Mouse (Mus musculus): Measurements from ENCODE around the gene Rpl9. TPM values are rescaled to one million over a fixed set of nuclear protein-coding genes. Genes with fewer than 3 reads are reported as not detected.

Rpl9 gene
- polyA plus RNA-seq (2012; ENCODE audit: insufficient read depth, insufficient read length, low replicate concordance, missing spikeins): not detected in 2 replicates

DNA sequence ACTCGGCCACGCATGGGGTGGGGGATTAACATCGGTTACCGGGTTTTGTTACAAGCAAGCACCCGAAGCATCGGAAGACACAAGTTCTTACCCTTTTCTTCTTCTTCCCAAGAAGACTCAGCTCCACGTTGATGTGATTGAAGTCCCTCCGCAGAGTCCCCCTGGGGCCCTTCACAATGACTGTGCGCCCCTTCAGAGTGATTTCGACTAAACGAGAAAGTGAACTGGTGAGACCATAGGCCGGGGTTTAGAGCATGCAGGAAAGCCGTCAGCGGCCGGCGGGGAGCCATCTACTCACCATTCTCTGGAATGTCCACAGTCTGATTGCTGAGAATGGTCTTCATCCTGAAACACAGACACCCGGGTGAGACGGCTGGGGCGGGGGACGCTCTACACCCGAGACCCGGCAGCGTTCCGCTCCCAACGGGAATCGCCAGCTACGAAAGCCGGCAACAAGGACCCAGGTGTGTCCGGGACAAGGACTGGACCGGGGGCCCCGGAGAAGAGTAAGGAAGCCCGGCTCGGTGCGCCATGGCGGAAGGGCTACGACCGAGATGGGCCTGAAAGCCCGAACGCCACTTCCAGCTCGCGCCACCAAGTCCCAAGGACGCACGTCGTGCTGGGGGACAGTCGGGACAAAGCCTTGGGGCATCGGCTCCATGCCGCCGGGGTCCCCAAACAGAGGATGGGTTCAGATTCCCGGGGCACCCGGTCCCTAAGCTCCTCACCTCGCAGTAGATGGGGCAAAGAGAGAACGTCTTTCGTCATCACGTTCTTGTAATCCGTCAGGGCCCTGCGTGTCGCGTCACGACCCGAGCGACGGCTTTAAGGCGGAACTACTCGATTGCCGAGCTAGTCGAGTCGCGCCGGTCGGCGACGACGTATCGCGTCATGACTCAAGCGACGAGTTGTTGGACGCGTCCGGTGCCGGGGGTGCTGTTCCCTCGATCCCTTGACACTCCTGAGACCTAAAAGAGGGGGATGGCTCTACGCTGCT lies at the start of gene Rpl9, which contains the start of gene Lias:
Gene Rpl9 (minus strand): TSS at position 797 of the 997 bp plus-strand sequence.
Gene Lias (plus strand): TSS at position 850 of the 997 bp plus-strand sequence.
- H3K4me1 ChIP-seq (ENCODE audit: control insufficient read depth, insufficient read depth, low read length): peaks cover 8% of the 10 kb centered on the region; the same call in 1 of the 2 replicates
- H3K27ac ChIP-seq (ENCODE audit: insufficient read depth, low read depth, low read length): peak within 1 kb of the TSS; percentile 91
- no peak for TF ChIP-seq CTCF (IDR thresholded peaks at IDR 0.05; ENCODE audit: insufficient read depth, low read depth, low read length)
- TF ChIP-seq POLR2A (IDR thresholded peaks at IDR 0.05; ENCODE audit: insufficient read depth, low read depth, low read length): peak; percentile 94
- WGBS: under 1% methylated on average over 83 of the region's 83 CpGs
- H3K4me3 ChIP-seq (ENCODE audit: insufficient read depth, low read depth, low read length): peak within 1 kb of the TSS; percentile 66

DNA sequence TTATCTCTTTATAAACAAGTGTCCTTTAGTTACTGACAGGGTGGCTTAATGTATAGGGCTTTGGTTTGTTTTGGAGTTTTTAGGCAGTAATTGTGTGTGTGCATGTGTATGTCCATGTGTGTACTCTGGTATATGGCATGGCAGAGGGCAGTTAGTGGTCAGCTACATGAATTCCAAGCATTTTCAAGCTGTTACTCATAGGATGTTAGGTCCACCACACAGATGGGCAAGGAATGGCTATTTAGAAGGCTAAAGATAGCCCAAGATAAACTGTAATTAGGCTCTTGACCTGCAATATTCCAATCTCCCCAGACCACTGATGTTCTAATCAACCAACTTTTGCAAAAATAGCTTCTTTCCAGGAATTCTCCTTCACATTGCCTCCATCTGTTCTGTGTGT lies 46.8 kb upstream of the Rpl9 start:
- Histone ChIP-seq H3K4me1 (ENCODE audit: control insufficient read depth, insufficient read depth, low read length) (no peaks in the 10 kb centered on the region), H3K27ac (ENCODE audit: insufficient read depth, low read depth, low read length) (no peak overlapping the region)
- TF ChIP-seq CTCF (IDR thresholded peaks at IDR 0.05; ENCODE audit: insufficient read depth, low read depth, low read length) (no peak), POLR2A (IDR thresholded peaks at IDR 0.05; ENCODE audit: insufficient read depth, low read depth, low read length) (no peak)

DNA sequence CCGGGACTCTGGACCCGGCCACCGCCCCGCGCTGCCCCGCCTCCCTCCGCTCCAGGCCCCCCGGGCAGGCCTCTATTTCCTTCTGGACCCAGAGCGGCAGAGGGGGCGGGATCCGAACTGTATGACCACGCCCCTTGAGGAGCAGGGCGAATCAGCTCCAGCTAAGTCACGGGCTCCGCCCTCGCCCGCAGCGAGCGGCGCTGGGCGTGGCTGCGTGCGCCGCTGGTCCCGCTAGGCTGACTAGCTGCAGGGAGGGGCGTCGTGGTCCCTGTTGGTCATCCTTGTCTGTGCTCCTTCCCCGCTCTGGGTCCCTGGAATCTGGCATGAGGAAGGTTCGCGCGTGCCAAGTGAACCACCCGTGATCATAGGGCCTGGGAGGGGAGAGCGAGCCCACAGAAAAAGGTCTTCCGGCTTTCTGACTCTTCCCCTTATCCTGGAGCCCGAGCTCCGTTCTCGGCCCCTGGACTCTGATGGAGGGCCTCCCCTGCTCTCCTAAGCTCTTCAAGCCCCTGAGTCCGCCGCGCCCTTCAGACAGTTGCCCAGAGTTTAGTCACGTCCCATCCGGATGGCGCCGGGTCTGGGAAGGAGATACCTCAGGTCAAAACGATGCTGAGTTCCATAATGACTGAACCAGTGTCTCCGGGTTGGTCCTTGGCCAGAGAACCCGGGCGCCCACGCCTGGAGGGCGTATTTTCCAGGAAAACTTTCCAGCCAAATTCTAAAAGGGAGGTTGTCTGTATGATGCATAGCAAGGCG lies 44.7 kb upstream of the Rpl9 start, which contains the start of gene Ugdh:
Gene Ugdh (minus strand): TSS at position 144 of the 756 bp plus-strand sequence.
- TF ChIP-seq CTCF (IDR thresholded peaks at IDR 0.05; ENCODE audit: insufficient read depth, low read depth, low read length): no peak
- peak; percentile 76 for TF ChIP-seq POLR2A (IDR thresholded peaks at IDR 0.05; ENCODE audit: insufficient read depth, low read depth, low read length)
- Histone ChIP-seq H3K4me3 (ENCODE audit: insufficient read depth, low read depth, low read length) (peak within 1 kb of the TSS; percentile 88), H3K4me1 (ENCODE audit: control insufficient read depth, insufficient read depth, low read length) (no peaks in the 10 kb centered on the region), H3K27ac (ENCODE audit: insufficient read depth, low read depth, low read length) (peak within 1 kb of the TSS; percentile 90)
- under 1% methylated on average over 51 of the region's 51 CpGs for WGBS

More for the DNA sequence above, 46.8 kb upstream of the Rpl9 start:
- no peak overlapping the region for H3K4me3 ChIP-seq (ENCODE audit: insufficient read depth, low read depth, low read length)

DNA sequence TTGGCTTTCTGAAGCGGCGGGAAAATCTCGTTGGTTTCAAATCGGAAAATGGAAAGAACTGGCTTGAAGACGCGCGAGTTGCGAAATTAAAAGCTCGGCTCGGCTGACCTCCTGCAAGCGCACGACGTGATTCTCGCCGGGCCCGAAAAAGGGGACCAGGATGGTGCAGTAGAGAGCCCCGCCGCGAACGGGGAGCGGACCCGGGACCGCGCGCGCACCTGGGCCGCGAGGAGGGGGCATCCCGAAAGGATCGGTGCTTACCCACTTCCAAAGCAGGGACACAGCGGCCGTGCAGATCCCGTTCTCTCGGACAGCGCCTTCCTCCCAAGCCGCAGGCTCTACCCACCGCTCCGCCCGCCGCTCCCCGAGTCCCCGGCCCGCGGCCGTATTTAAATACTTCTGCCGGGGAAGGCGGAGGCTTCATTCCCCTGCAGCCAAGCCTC lies 44.1 kb upstream of the Rpl9 start:
- under 1% methylated on average over 47 of the region's 47 CpGs for WGBS
- no peak overlapping the region for H3K27ac ChIP-seq (ENCODE audit: insufficient read depth, low read depth, low read length)
- no peaks in the 10 kb centered on the region for H3K4me1 ChIP-seq (ENCODE audit: control insufficient read depth, insufficient read depth, low read length)
- TF ChIP-seq CTCF (IDR thresholded peaks at IDR 0.05; ENCODE audit: insufficient read depth, low read depth, low read length): no peak
- no peak; the same call in none of the 2 replicates for TF ChIP-seq POLR2A (IDR thresholded peaks at IDR 0.05; ENCODE audit: insufficient read depth, low read depth, low read length)
- H3K4me3 ChIP-seq (ENCODE audit: insufficient read depth, low read depth, low read length): peak overlapping the region; percentile 88

DNA sequence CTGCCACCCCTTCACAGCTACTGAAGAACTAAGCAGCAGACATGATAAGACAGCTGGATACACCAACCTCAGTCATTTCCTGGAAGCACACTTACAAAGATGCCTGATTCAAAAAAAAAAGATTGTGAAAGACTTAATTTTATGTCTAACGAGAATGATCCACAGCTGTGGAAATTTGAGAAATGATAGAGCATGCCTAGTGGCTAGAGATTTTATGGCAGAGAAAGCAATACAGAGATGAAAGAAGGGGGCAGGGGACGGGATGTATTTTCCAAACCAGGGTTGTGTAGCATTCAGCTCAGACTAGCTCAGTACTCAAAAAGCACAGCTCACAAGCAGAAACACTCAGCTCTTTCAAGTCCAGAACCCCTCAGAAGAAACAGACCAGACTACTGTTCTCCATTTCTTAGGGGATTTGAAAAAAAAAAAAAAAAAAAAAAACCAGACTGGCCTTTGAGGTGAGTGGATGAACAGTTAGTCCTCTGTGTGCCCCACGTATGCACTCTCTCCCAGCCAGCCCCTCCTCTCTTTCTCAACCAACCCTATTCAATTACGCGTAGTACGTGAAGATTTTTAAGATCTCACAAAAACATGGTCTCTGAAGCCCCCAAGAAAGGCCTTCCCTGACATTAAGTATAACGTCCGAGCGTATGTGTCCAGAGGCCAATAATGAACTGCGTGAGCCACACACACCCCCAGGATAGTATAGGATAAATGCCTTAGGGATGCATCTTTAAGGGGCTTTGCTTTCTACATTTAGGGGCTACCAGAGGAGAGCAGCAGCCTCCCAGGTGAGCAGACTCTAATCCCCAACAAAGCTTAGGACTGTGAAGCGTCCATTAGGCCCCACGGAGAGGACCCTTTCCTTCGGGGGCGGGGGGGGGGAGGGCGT lies 43.5 kb upstream of the Rpl9 start:
- 3% methylated on average over 15 of the region's 15 CpGs for WGBS
- Histone ChIP-seq H3K4me1 (ENCODE audit: control insufficient read depth, insufficient read depth, low read length) (no peaks in the 10 kb centered on the region), H3K4me3 (ENCODE audit: insufficient read depth, low read depth, low read length) (peak overlapping the region; percentile 88), H3K27ac (ENCODE audit: insufficient read depth, low read depth, low read length) (no peak overlapping the region)
- no peak for TF ChIP-seq CTCF (IDR thresholded peaks at IDR 0.05; ENCODE audit: insufficient read depth, low read depth, low read length)
- no peak for TF ChIP-seq POLR2A (IDR thresholded peaks at IDR 0.05; ENCODE audit: insufficient read depth, low read depth, low read length)

DNA sequence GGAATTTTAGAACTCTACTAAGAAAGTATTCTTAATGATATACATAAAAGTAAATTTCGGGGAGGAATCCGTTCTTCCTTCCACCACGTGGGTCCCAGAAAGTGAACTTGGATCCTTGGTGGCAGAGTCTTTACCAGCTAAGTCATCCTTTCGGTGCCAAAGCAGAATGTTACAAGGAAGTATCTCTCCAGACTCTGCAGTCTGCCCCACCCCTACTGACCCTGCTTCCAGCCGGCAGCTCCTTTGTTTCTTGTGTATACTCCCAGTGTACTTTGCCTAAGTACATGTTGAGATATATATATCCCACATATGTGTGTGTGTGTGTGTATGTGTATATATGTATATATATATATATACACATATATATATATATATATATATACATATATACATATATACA lies 38.2 kb upstream of the Rpl9 start:
- Histone ChIP-seq H3K4me1 (ENCODE audit: control insufficient read depth, insufficient read depth, low read length) (no peaks in the 10 kb centered on the region), H3K4me3 (ENCODE audit: insufficient read depth, low read depth, low read length) (no peak overlapping the region), H3K27ac (ENCODE audit: insufficient read depth, low read depth, low read length) (no peak overlapping the region)
- TF ChIP-seq POLR2A (IDR thresholded peaks at IDR 0.05; ENCODE audit: insufficient read depth, low read depth, low read length) (no peak), CTCF (IDR thresholded peaks at IDR 0.05; ENCODE audit: insufficient read depth, low read depth, low read length) (no peak)
- 89% methylated on average over 5 of the region's 5 CpGs for WGBS

DNA sequence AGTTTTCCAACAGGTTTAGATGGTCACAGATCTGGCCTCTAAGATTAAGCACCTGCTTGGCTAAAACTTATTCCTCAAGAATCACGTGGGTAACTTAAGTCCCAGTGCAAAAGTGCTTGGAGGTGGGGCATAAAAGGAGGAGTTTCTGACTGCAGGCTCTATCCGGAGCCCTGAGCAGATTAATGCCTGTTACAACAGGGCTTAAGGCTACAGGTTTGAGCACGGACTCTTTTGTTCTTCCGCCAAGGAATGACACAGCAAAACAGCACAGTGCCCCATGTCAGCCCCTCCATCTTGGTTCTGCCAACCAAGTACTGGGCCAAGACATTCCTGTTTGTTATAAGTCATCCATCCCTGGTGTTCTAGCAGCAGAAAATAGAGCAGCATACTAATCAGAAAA lies 37.1 kb upstream of the Rpl9 start:
- H3K4me3 ChIP-seq (ENCODE audit: insufficient read depth, low read depth, low read length): no peak overlapping the region
- 38% methylated on average over 4 of the region's 4 CpGs for WGBS
- no peaks in the 10 kb centered on the region for H3K4me1 ChIP-seq (ENCODE audit: control insufficient read depth, insufficient read depth, low read length)
- H3K27ac ChIP-seq (ENCODE audit: insufficient read depth, low read depth, low read length): no peak overlapping the region
- no peak for TF ChIP-seq CTCF (IDR thresholded peaks at IDR 0.05; ENCODE audit: insufficient read depth, low read depth, low read length)
- TF ChIP-seq POLR2A (IDR thresholded peaks at IDR 0.05; ENCODE audit: insufficient read depth, low read depth, low read length): no peak

DNA sequence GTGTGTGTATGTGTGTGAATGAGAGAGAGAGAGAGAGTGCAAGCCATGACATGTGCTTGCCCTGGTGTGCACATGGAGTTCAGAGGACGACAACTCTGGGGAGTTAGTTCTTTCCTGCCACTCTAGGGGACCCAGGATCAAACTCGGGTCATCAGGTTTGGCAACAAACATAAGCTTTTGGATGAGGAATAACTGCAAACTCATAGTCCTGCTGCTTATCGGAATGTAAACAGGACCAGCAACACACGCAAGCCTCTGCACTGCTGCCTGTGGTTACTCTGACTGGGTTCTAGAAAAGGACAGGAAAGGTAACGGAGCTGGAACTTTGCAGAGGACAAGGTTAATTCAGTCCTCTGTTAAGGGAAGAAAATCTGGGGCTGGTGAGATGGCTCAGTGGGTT lies 34.0 kb upstream of the Rpl9 start:
- 92% methylated on average over 5 of the region's 5 CpGs for WGBS
- TF ChIP-seq CTCF (IDR thresholded peaks at IDR 0.05; ENCODE audit: insufficient read depth, low read depth, low read length): no peak
- TF ChIP-seq POLR2A (IDR thresholded peaks at IDR 0.05; ENCODE audit: insufficient read depth, low read depth, low read length): no peak
- Histone ChIP-seq H3K4me3 (ENCODE audit: insufficient read depth, low read depth, low read length) (no peak overlapping the region), H3K4me1 (ENCODE audit: control insufficient read depth, insufficient read depth, low read length) (no peaks in the 10 kb centered on the region), H3K27ac (ENCODE audit: insufficient read depth, low read depth, low read length) (no peak overlapping the region)
